Mouse (Mus musculus) retina, embryonic 14.5 days (tissue): ENCODE data around the gene Sprtn.

ENCODE experiments used
- DNase-seq: peaks from one replicate; pipeline ENCODE4 v3.0.0-alpha.2; 2015; ENCODE audit warnings: low spot score

The Sprtn gene

GRCm38 (mm10) chr8:124947865-124948732 lies 50.4 kb downstream of the Sprtn start:
- DNase-seq = peak; percentile 57

GRCm38 (mm10) chr8:124948733-124949111 lies 51.0 kb downstream of the Sprtn start:
- DNase-seq = peak; percentile 51

GRCm38 (mm10) chr8:124949209-124950068 lies 51.8 kb downstream of the Sprtn start, which contains the start of gene Egln1:
Gene Egln1, minus strand, starts transcription at chr8:124949324.
- DNase-seq = peak; percentile 80

- DNase-seq = no peak
Observed at GRCm38 (mm10) chr8:124950069-124950456, 52.4 kb downstream of the Sprtn start.

GRCm38 (mm10) chr8:124950865-124951264 lies 53.2 kb downstream of the Sprtn start:
- no peak for DNase-seq

- DNase-seq = no peak
Observed at GRCm38 (mm10) chr8:124953188-124953587, 55.5 kb downstream of the Sprtn start.

GRCm38 (mm10) chr8:124954572-124955082 lies 56.9 kb downstream of the Sprtn start:
- DNase-seq = no peak
